Mouse (Mus musculus): ENCODE measurements at regions not wholly inside any gene's neighbourhood (a gene's known extent, or its start where the extent isn't known, plus 50 kb on each side); places are given as distances from the start of the nearest gene placed in this dataset.

- TF ChIP-seq CTCF (IDR thresholded peaks at IDR 0.05; ENCODE audit: control insufficient read depth, insufficient read depth, insufficient replicate concordance, low read depth, low read length) (no peak), POLR2A (IDR thresholded peaks at IDR 0.05; ENCODE audit: control insufficient read depth, low read depth, low read length) (no peak)
Observed at GRCm38 (mm10) chr12:27399392-27399791, 57.0 kb upstream of the Sox11 start.

All from testis, adult 2 months (tissue).